Mouse (Mus musculus) forebrain, embryonic 12.5 days (tissue): ENCODE results near the gene Ppm1j. TPM values are rescaled to one million over a fixed set of nuclear protein-coding genes. Genes with fewer than 3 reads are reported as not detected.
A peak's percentile ranks its signal among the peaks of the same experiment; 100 is the strongest.
"Not testable (repeated sequence)": the region's sequence is repeated elsewhere in the genome, so short reads cannot be mapped to it uniquely, and the experiment has no call there.

Source experiments
- ATAC-seq: fragments of 200-750 bp; cut with Nextera tagmentation; 2 replicates; pipeline ENCODE4 v1.8.0; 2017; ENCODE audit warnings: moderate TSS enrichment; ENCODE audit not compliant: low FRiP score
- H3K27ac ChIP-seq: fragments of 300-500 bp; sonication (generic); 2 replicates; pipeline ENCODE4 v1.5.1; 2016; ENCODE audit warnings: mild to moderate bottlenecking
- H3K27me3 ChIP-seq: fragments of 300-500 bp; sonication (generic); 2 replicates; pipeline ENCODE4 v1.6.1; 2016; ENCODE audit warnings: mild to moderate bottlenecking
- H3K36me3 ChIP-seq: fragments of 300-500 bp; sonication (generic); replicated peaks from 2 replicates; pipeline ENCODE4 v1.6.1; 2016; ENCODE audit warnings: mild to moderate bottlenecking
- H3K4me1 ChIP-seq: fragments of 300-500 bp; sonication (generic); 2 replicates; pipeline ENCODE4 v1.6.1; 2016
- H3K4me2 ChIP-seq: fragments of 300-500 bp; sonication (generic); 2 replicates; pipeline ENCODE4 v1.6.1; 2016; ENCODE audit warnings: mild to moderate bottlenecking, moderate library complexity
- H3K4me3 ChIP-seq: fragments of 300-500 bp; sonication (generic); replicated peaks from 2 replicates; pipeline ENCODE4 v1.5.1; 2016; ENCODE audit warnings: mild to moderate bottlenecking
- H3K9ac ChIP-seq: fragments of 300-500 bp; sonication (generic); 2 replicates; pipeline ENCODE4 v1.6.1; 2016; ENCODE audit warnings: mild to moderate bottlenecking
- H3K9me3 ChIP-seq: fragments of 300-500 bp; sonication (generic); 2 replicates; pipeline ENCODE4 v1.6.1; 2016
- WGBS: fragments of 180-500 bp; shearing (Covaris S2); methylation state at CpG from one replicate; pipeline ENCODE4 v1.1.7; 2016; 5-methylcytosine and 5-hydroxymethylcytosine counted together
- polyA plus RNA-seq: library from polyadenylated mRNA; unstranded; fragments of >200 nt; fragmentation: Nextera tagmentation; extraction: Ambion mirVana; gene quantifications from 2 replicates; pipeline ENCODE4 v1.2.1, GENCODE M21; 2016

The Ppm1j gene
- 1.0 and 1.5 TPM in 2 replicates for polyA plus RNA-seq

GRCm38 (mm10) chr3:104780561-104781420 is at the start of gene Ppm1j:
Gene Ppm1j, plus strand, starts transcription at chr3:104781056.
- peak within 1 kb of the TSS; percentile 44 for H3K4me3 ChIP-seq
- no peak within 1 kb of the TSS for H3K27ac ChIP-seq
- peaks cover 100% of the 10 kb centered on the region for H3K27me3 ChIP-seq
- WGBS, result under 1% methylated on average over 56 of the region's 56 CpGs
- peaks cover 24% of the 10 kb centered on the region for H3K4me1 ChIP-seq
- peak; percentile 74 for ATAC-seq
- H3K9me3 ChIP-seq, result no peaks in the 10 kb centered on the region
- no peaks in the 10 kb centered on the region for H3K36me3 ChIP-seq
- peak within 1 kb of the TSS; percentile 80 for H3K4me2 ChIP-seq
- peak within 1 kb of the TSS; percentile 44 for H3K9ac ChIP-seq

DNA sequence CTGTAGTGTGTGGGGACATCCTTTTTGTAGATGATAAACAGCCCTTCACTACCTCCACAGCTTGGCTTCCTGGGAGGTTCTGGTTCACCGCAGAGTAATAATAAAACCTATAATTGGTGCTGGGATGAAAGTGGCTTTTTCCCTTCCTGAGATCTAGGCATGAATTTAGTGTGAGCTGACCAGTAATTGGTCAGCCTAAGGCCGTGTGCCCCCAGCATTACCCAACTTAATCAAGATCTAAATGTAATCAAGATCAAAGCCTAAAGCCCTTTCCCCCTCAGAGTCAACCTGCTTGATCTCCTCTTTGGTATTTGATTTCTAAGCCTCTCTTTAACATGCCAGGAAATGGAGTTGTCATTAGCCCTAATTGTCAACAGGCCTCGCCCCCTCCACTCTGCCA is 47.9 kb upstream of the Ppm1j start:
- Histone ChIP-seq H3K9me3 (no peaks in the 10 kb centered on the region), H3K4me3 (no peak overlapping the region), H3K4me2 (no peak overlapping the region), H3K27me3 (no peaks in the 10 kb centered on the region), H3K27ac (no peak overlapping the region), H3K9ac (no peak overlapping the region), H3K4me1 (no peaks in the 10 kb centered on the region), H3K36me3 (no peaks in the 10 kb centered on the region)
- no peak for ATAC-seq
- 58% methylated on average over 3 of the region's 3 CpGs for WGBS

DNA sequence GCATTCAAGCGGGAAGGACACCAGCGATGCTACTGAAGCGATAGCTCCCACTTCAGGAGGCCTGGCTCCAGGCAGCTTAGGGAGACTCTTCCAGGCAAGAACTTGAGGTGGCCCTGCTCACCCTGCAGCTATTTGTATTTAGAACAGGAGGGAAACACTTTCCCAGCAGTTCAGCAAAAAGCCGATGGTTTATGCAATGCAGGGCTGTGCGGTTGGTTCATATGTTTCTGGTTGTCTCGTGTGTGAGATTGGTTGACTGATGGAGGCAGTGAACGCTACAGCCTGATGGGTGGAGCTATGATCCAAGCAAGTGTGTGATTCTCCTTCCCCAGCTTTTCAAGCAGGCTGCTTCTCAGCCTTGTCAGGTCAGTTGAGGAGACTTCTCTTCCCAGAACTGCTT is 46.2 kb upstream of the Ppm1j start:
- Histone ChIP-seq H3K36me3 (no peaks in the 10 kb centered on the region), H3K27ac (no peak overlapping the region), H3K9ac (no peak overlapping the region), H3K4me1 (no peaks in the 10 kb centered on the region), H3K9me3 (no peaks in the 10 kb centered on the region), H3K27me3 (no peaks in the 10 kb centered on the region), H3K4me3 (no peak overlapping the region), H3K4me2 (no peak overlapping the region)
- WGBS, result 67% methylated on average over 7 of the region's 7 CpGs
- no peak for ATAC-seq

DNA sequence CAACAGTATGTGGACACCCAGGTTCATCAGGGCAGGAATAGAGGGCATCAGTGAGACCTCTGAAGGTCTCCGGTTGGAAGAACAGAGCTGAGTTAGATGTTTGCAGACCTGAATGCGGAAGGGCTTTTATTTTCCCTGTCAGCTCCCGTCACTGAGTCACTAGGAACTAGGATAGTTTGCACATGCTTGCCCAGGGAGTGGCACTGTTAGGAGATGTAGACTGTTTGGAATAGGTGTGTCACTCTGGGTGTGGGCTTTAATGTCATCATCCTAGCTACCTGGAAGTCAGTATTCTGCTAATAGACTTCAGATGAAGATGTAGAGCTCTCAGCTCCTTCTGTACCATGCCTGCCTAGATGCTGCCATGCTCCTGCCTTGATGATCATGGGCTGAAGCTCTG is 38.9 kb upstream of the Ppm1j start:
- ATAC-seq, result no peak
- H3K4me2 ChIP-seq, result no peak overlapping the region
- no peaks in the 10 kb centered on the region for H3K4me1 ChIP-seq
- H3K9ac ChIP-seq, result no peak overlapping the region
- no peak overlapping the region for H3K27ac ChIP-seq
- no peak overlapping the region for H3K4me3 ChIP-seq
- WGBS, result 92% methylated on average over 3 of the region's 3 CpGs
- no peaks in the 10 kb centered on the region for H3K27me3 ChIP-seq
- H3K36me3 ChIP-seq, result no peaks in the 10 kb centered on the region
- no peaks in the 10 kb centered on the region for H3K9me3 ChIP-seq

DNA sequence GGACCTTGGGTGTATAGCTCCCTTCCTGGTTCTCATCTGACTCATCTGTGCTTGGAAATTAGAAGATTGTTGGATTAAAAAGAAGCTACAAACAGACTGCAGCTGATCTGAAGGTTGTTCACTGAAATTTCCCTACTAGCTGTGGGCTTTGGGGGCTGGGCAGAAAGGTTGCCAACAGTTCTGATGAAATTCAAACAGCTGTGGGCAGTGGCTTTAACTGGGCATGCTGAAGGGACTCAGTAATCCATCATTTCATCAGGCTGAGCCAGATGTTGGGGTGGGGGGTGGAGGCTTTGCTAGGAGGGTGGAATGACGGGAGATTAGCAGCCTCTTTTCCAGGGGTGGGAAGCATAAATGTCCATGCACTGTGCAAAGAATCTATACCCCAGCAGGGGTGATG is 37.7 kb upstream of the Ppm1j start:
- H3K4me1 ChIP-seq, result no peaks in the 10 kb centered on the region
- no peak overlapping the region for H3K9ac ChIP-seq
- 65% methylated on average over 1 of the region's 1 CpGs for WGBS
- H3K27ac ChIP-seq, result no peak overlapping the region
- no peak overlapping the region for H3K4me3 ChIP-seq
- H3K9me3 ChIP-seq, result no peaks in the 10 kb centered on the region
- H3K36me3 ChIP-seq, result no peaks in the 10 kb centered on the region
- H3K4me2 ChIP-seq, result no peak overlapping the region
- H3K27me3 ChIP-seq, result no peaks in the 10 kb centered on the region
- ATAC-seq, result no peak

DNA sequence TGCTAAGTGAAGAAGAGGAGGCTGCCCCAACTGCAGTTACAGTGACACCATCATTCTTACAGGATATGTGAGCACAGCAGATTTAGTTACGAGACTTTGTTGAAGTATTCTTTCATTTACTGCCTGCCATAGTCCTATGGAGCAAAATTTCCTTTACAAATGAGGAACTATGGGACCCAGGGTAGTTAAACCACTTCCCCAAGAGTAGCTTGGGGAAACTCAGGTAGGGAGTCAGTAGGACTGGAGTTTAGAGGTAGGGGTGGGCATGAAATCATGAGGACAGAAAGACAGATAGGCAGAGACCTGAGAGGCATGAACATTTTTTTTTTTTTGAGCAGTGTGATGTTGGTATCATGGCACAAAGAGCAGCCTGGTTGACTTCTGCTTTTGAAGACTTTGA is 37.0 kb upstream of the Ppm1j start:
- ATAC-seq, result no peak
- 78% methylated on average over 1 of the region's 1 CpGs for WGBS
- no peaks in the 10 kb centered on the region for H3K36me3 ChIP-seq
- no peaks in the 10 kb centered on the region for H3K27me3 ChIP-seq
- no peak overlapping the region for H3K9ac ChIP-seq
- no peak overlapping the region for H3K4me2 ChIP-seq
- H3K27ac ChIP-seq, result no peak overlapping the region
- H3K4me3 ChIP-seq, result no peak overlapping the region
- no peaks in the 10 kb centered on the region for H3K4me1 ChIP-seq
- H3K9me3 ChIP-seq, result no peaks in the 10 kb centered on the region

- not testable (repeated sequence) for H3K27me3 ChIP-seq, H3K27ac ChIP-seq, H3K9me3 ChIP-seq, H3K9ac ChIP-seq, ATAC-seq, H3K4me3 ChIP-seq, H3K4me1 ChIP-seq, H3K36me3 ChIP-seq
- 19% methylated on average over 19 of the region's 25 CpGs for whole genome bisulfite sequencing
- H3K4me2 ChIP-seq, result peak overlapping the region; percentile 29
Measured at GRCm38 (mm10) chr3:104752845-104753244, 28.0 kb upstream of the Ppm1j start.

DNA sequence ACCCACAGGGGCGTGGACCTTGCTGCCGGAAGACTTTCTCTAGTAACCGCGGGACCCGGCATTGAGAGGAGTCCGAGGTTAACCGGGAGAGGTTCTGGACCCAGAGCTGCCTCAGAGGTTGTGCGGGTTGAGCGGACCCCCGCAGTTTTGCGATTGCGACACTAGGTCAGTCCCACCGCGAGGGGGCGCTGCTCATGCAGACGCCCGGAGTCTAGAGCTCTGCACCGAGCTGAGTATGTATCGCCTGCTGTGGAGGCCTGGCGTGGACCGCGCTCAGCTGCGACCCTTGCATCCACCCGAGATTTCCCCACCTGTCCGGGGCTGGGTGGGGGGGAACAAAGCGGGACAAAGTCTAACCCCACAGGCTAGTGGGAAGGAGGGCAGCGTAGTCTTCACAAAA is 22.4 kb upstream of the Ppm1j start:
- peak; percentile 91 for ATAC-seq
- H3K27me3 ChIP-seq, result peaks cover 28% of the 10 kb centered on the region

DNA sequence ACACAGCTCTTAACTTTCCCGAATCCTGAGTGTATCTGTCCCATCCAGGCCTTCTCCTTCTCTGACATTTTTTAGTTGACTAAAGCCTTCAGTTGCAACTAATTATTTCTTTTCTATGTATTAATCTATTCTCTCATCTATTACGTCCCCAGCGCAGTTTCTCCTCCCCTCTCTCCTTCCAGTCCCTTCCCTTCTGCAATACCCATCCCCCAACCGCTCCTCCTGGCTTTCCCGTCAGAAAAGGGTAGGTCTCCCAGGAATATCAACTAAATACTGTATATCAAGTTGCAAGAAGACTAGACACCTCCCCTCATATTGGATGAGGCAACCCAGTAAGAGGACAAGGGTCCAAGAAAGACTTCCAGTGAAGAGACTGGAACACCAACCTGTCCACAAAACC is 22.0 kb upstream of the Ppm1j start:
- Histone ChIP-seq H3K4me2 (peak overlapping the region; percentile 66), H3K27me3 (peaks cover 28% of the 10 kb centered on the region), H3K4me3 (peak overlapping the region; percentile 40), H3K9ac (peak overlapping the region; percentile 50), H3K36me3 (no peaks in the 10 kb centered on the region), H3K9me3 (no peaks in the 10 kb centered on the region), H3K4me1 (peaks cover 7% of the 10 kb centered on the region; the same call in 1 of the 2 replicates), H3K27ac (no peak overlapping the region)
- 9% methylated on average over 5 of the region's 5 CpGs for WGBS
- no peak; the same call in 1 of the 2 replicates for ATAC-seq

More for the DNA sequence above, 22.4 kb upstream of the Ppm1j start:
- Histone ChIP-seq H3K4me2 (peak overlapping the region; percentile 66), H3K36me3 (no peaks in the 10 kb centered on the region), H3K4me1 (peaks cover 7% of the 10 kb centered on the region; the same call in 1 of the 2 replicates), H3K4me3 (peak overlapping the region; percentile 40), H3K9ac (peak overlapping the region; percentile 50), H3K27ac (no peak overlapping the region), H3K9me3 (no peaks in the 10 kb centered on the region)
- WGBS, result 2% methylated on average over 27 of the region's 27 CpGs

DNA sequence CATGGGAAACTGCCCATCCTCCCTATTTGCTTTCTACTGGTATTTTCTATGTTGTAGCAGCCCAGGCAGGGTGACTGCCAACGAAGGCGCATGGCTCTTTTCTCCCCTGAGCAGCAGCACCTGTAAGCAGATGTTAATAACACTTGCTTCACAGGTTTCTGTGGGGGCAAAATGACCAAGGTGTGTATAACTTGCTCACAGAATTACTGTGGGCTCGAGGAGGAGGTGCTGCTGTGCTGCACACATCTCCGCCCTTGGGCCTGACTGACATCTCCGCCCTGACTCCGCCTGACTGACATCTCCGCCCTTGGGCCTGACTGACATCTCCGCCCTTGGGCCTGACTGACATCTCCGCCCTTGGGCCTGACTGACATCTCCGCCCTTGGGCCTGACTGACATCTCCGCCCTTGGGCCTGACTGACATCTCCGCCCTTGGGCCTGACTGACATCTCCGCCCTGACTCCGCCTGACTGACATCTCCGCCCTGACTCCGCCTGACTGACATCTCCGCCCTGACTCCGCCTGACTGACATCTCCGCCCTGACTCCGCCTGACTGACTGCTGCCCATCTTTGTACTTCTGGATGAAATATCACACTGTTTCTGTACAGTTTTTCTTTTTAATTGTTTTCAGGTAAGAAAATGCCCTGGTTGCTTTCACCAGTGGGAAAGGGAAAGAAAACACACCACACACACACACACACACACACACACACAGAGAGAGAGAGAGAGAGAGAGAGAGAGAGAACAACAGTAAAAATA is 18.6 kb upstream of the Ppm1j start:
- H3K4me1 ChIP-seq, H3K4me2 ChIP-seq, H3K36me3 ChIP-seq, H3K9me3 ChIP-seq, ATAC-seq, H3K9ac ChIP-seq, H3K27ac ChIP-seq, H3K4me3 ChIP-seq: not testable (repeated sequence)
- peaks cover 28% of the 10 kb centered on the region for H3K27me3 ChIP-seq
- WGBS, result 25% methylated on average over 20 of the region's 20 CpGs

DNA sequence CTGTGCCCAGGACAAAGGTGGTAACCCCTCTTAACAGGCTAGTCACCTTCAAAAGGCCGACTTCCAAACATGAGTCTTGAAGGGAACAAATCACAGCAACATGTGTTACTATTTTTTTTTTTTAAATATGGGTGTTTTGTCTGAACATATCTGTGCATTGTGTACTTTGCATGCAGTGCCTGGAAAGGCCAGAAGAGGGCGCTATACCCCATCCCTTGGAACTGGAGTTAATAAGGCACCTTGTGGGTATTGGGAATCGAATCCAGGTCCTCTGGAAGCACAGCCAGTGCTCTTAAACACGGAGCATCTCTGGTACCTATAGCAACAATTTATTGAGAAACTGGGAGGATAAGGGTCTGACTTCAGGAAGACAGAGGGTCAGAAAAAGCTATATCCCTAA is 15.8 kb upstream of the Ppm1j start:
- no peak overlapping the region for H3K27ac ChIP-seq
- ATAC-seq, result no peak
- no peaks in the 10 kb centered on the region for H3K36me3 ChIP-seq
- no peaks in the 10 kb centered on the region for H3K4me1 ChIP-seq
- H3K9ac ChIP-seq, result no peak overlapping the region
- no peak overlapping the region for H3K4me3 ChIP-seq
- H3K27me3 ChIP-seq, result peaks cover 17% of the 10 kb centered on the region; the same call in 1 of the 2 replicates
- H3K4me2 ChIP-seq, result no peak overlapping the region
- no peaks in the 10 kb centered on the region for H3K9me3 ChIP-seq
- 24% methylated on average over 4 of the region's 4 CpGs for WGBS

DNA sequence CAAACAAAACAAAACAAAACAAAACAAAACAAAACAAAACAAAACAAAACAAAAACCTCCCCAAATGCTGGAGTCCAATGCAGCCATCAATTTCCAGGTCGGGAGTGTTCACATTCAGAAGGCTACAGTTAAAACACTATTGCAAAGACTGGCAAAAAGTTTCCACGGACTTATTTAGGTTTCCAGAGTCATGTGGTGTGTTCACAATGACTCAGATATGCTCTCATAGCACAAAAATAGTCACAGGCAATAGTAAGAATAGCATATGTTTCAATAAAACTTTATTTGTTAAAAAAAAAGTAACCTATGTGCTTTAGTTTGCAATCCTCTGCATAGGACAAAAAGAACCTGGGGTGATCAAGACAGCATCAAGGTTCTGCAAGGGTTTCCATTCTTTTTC is 13.7 kb upstream of the Ppm1j start:
- Histone ChIP-seq H3K9ac (no peak overlapping the region), H3K36me3 (no peaks in the 10 kb centered on the region), H3K9me3 (no peaks in the 10 kb centered on the region), H3K27ac (no peak overlapping the region), H3K4me3 (no peak overlapping the region), H3K27me3 (0 out of 2 replicates have a peak, but pooled peaks cover under 1% of the 10 kb centered on the region), H3K4me1 (no peaks in the 10 kb centered on the region), H3K4me2 (no peak overlapping the region)
- 68% methylated on average over 2 of the region's 2 CpGs for WGBS
- no peak for ATAC-seq
